ENCODE assay signal across 20 mouse cellular contexts in genomic region chr6:100424181-100424580, GRCm38 (mm10).
"Had no signal": no experiment of that assay in that cellular context is flagged by ENCODE, and none has a peak within 500 bp of the region (broad histone marks: within the 10 kb centered on the region; RNA-seq: fewer than 3 reads in every experiment).

No protein-coding gene starts in this region.

- H3K4me1 ChIP-seq: liver, embryonic 15.5 days had no signal

- H3K4me3 ChIP-seq: heart, adult 2 months; heart, embryonic 13.5 days; heart, embryonic 15.5 days; intestine, embryonic 15.5 days; layer of hippocampus, adult 2 months; left cerebral cortex, adult 2 months; limb, embryonic 10.5 days; limb, embryonic 12.5 days; liver, embryonic 13.5 days; liver, embryonic 15.5 days had no signal

- ATAC-seq: hindbrain, embryonic 16.5 days; inflammation-experienced regulatory T-cells, adult 6 months; intestine, embryonic 15.5 days; intestine, postnatal 0 days had no signal

- H3K9me3 ChIP-seq: heart, embryonic 13.5 days; heart, embryonic 15.5 days; intestine, embryonic 15.5 days; limb, embryonic 10.5 days; limb, embryonic 12.5 days; liver, embryonic 13.5 days; liver, embryonic 15.5 days had no signal

- H3K9ac ChIP-seq: heart, embryonic 13.5 days; heart, embryonic 15.5 days; hindbrain, embryonic 14.5 days; intestine, embryonic 15.5 days; limb, embryonic 12.5 days; liver, embryonic 13.5 days; liver, embryonic 15.5 days had no signal

- H3K27ac ChIP-seq: heart, adult 2 months; heart, embryonic 13.5 days; heart, embryonic 15.5 days; hindbrain, embryonic 14.5 days; intestine, embryonic 15.5 days; layer of hippocampus, adult 2 months; left cerebral cortex, adult 2 months; limb, embryonic 10.5 days; limb, embryonic 12.5 days; liver, embryonic 13.5 days; liver, embryonic 15.5 days had no signal

- H3K27me3 ChIP-seq: intestine, embryonic 15.5 days; liver, embryonic 15.5 days had no signal

- H3K36me3 ChIP-seq: heart, embryonic 13.5 days; heart, embryonic 15.5 days; intestine, embryonic 15.5 days; limb, embryonic 10.5 days; limb, embryonic 12.5 days; liver, embryonic 13.5 days; liver, embryonic 15.5 days had no signal

- DNase-seq: heart, adult 11 months; kidney, adult 18-20 months; kidney, adult 8-10 months; kidney, postnatal 25 days; layer of hippocampus, postnatal 36 days; liver; liver, embryonic 13.5 days had no signal
